Mouse (Mus musculus) CD4-positive helper T cell, adult 2 months (primary cell): ENCODE results near the gene Slc6a6.
A peak's percentile ranks its signal among the peaks of the same experiment; 100 is the strongest.

Source experiments
- DNase-seq: peaks from one replicate; pipeline ENCODE4 v3.0.0-alpha.2; 2012; ENCODE audit warnings: low read depth, missing footprints, low spot score

Slc6a6 gene

GRCm38 (mm10) chr6:91720588-91721214 lies 36.8 kb downstream of the Slc6a6 start:
- no peak for DNase-seq

- DNase-seq, result no peak
Observed at GRCm38 (mm10) chr6:91721215-91721701, 37.4 kb downstream of the Slc6a6 start.

- no peak for DNase-seq
Observed at GRCm38 (mm10) chr6:91727361-91727760, 43.5 kb downstream of the Slc6a6 start.

GRCm38 (mm10) chr6:91728939-91729619 lies 45.2 kb downstream of the Slc6a6 start:
- no peak for DNase-seq

GRCm38 (mm10) chr6:91729677-91730127 lies 45.8 kb downstream of the Slc6a6 start:
- no peak for DNase-seq

- DNase-seq, result no peak
Observed at GRCm38 (mm10) chr6:91732138-91732537, 48.3 kb downstream of the Slc6a6 start.

GRCm38 (mm10) chr6:91736471-91736870 lies 52.6 kb downstream of the Slc6a6 start:
- DNase-seq, result no peak

GRCm38 (mm10) chr6:91737451-91737850 lies 53.6 kb downstream of the Slc6a6 start:
- no peak for DNase-seq

GRCm38 (mm10) chr6:91738058-91738457 lies 54.2 kb downstream of the Slc6a6 start:
- no peak for DNase-seq

- DNase-seq, result peak; percentile 50
Observed at GRCm38 (mm10) chr6:91741046-91741445, 57.2 kb downstream of the Slc6a6 start.

- DNase-seq, result no peak
Observed at GRCm38 (mm10) chr6:91742466-91742865, 58.6 kb downstream of the Slc6a6 start.

- DNase-seq, result no peak
Observed at GRCm38 (mm10) chr6:91742995-91743394, 59.1 kb downstream of the Slc6a6 start.

GRCm38 (mm10) chr6:91743886-91744285 lies 60.0 kb downstream of the Slc6a6 start:
- no peak for DNase-seq

- no peak for DNase-seq
Observed at GRCm38 (mm10) chr6:91745246-91745645, 61.4 kb downstream of the Slc6a6 start.

GRCm38 (mm10) chr6:91745947-91746582 lies 62.2 kb downstream of the Slc6a6 start:
- DNase-seq, result no peak

- no peak for DNase-seq
Observed at GRCm38 (mm10) chr6:91746776-91747175, 62.9 kb downstream of the Slc6a6 start.

GRCm38 (mm10) chr6:91750976-91751375 lies 67.1 kb downstream of the Slc6a6 start:
- no peak for DNase-seq

- DNase-seq, result no peak
Observed at GRCm38 (mm10) chr6:91752884-91753283, 69.0 kb downstream of the Slc6a6 start.

GRCm38 (mm10) chr6:91754098-91754497 lies 70.2 kb downstream of the Slc6a6 start:
- DNase-seq, result no peak

GRCm38 (mm10) chr6:91754845-91755244 lies 71.0 kb downstream of the Slc6a6 start:
- DNase-seq, result no peak

GRCm38 (mm10) chr6:91762051-91762742 lies 78.3 kb downstream of the Slc6a6 start:
- DNase-seq, result no peak

- no peak for DNase-seq
Observed at GRCm38 (mm10) chr6:91767550-91767949, 83.7 kb downstream of the Slc6a6 start.
